Mouse (Mus musculus): Measurements from ENCODE around the gene Pxt1. TPM values are rescaled to one million over a fixed set of nuclear protein-coding genes. Genes with fewer than 3 reads are reported as not detected.

Pxt1 gene
- polyA plus RNA-seq, 1 experiment = not detected

- peaks cover 33% of the 10 kb centered on the region for H3K79me2 ChIP-seq (ENCODE audit: control insufficient read depth, insufficient read depth)
- no peaks in the 10 kb centered on the region for H3K36me3 ChIP-seq (ENCODE audit: control insufficient read depth, insufficient read depth)
These were observed 7.1 kb upstream of the Pxt1 start for GRCm38 (mm10) chr17:28950751-28951150.

GRCm38 (mm10) chr17:28948661-28949060 lies 5.0 kb upstream of the Pxt1 start:
- Histone ChIP-seq H3K4me2 (ENCODE audit: low read depth) (no peak overlapping the region), H3K79me2 (ENCODE audit: control insufficient read depth, insufficient read depth) (peaks cover 12% of the 10 kb centered on the region), H3ac (ENCODE audit: control insufficient read depth, insufficient read length) (no peak overlapping the region), H3K4me3 (no peak overlapping the region), H3K36me3 (ENCODE audit: control insufficient read depth, insufficient read depth) (no peaks in the 10 kb centered on the region), H3K27me3 (ENCODE audit: control insufficient read depth, insufficient read depth, insufficient read length) (no peaks in the 10 kb centered on the region)
- TF ChIP-seq POLR2AphosphoS2 (IDR thresholded peaks at IDR 0.05; ENCODE audit: insufficient read length, low read depth) (no peak), TCF3 (IDR thresholded peaks at IDR 0.05; ENCODE audit: insufficient read length, low read depth) (no peak), CEBPB (IDR thresholded peaks at IDR 0.05; ENCODE audit: insufficient read depth, poor library complexity, severe bottlenecking) (no peak), E2F4 (IDR thresholded peaks at IDR 0.05; ENCODE audit: insufficient read depth) (no peak), USF1 (IDR thresholded peaks at IDR 0.05; ENCODE audit: low read depth) (no peak), MYOG (IDR thresholded peaks at IDR 0.05; ENCODE audit: control insufficient read depth in 1 of 3, insufficient read depth in 1 of 3, insufficient read length in 2 of 3, low read depth in 2 of 3) (no peak), MAX (IDR thresholded peaks at IDR 0.05; ENCODE audit: low read depth) (no peak), TCF12 (IDR thresholded peaks at IDR 0.05; ENCODE audit: insufficient read depth, poor library complexity, severe bottlenecking) (no peak), POLR2A (IDR thresholded peaks at IDR 0.05; ENCODE audit: insufficient read length, low read depth) (no peak), SRF (IDR thresholded peaks at IDR 0.05; ENCODE audit: control insufficient read depth, insufficient read length, low read depth) (no peak)

More at GRCm38 (mm10) chr17:28950751-28951150, 7.1 kb upstream of the Pxt1 start:
- Histone ChIP-seq H3K27me3 (ENCODE audit: control insufficient read depth, insufficient read depth, insufficient read length) (no peaks in the 10 kb centered on the region), H3K4me3 (no peak overlapping the region), H3ac (ENCODE audit: control insufficient read depth, insufficient read length) (no peak overlapping the region), H3K4me2 (ENCODE audit: low read depth) (no peak overlapping the region)
- no peak for TF ChIP-seq MAX (IDR thresholded peaks at IDR 0.05; ENCODE audit: low read depth)
- no peak for TF ChIP-seq TCF3 (IDR thresholded peaks at IDR 0.05; ENCODE audit: insufficient read length, low read depth)
- TF ChIP-seq REST (IDR thresholded peaks at IDR 0.05; ENCODE audit: insufficient read depth, insufficient read length) = no peak
- TF ChIP-seq POLR2AphosphoS2 (IDR thresholded peaks at IDR 0.05; ENCODE audit: insufficient read length, low read depth) = no peak
- TF ChIP-seq POLR2A (IDR thresholded peaks at IDR 0.05; ENCODE audit: insufficient read length, low read depth) = no peak
- no peak for TF ChIP-seq E2F4 (IDR thresholded peaks at IDR 0.05; ENCODE audit: insufficient read depth)
- TF ChIP-seq SRF (IDR thresholded peaks at IDR 0.05; ENCODE audit: control insufficient read depth, insufficient read length, low read depth) = no peak
- TF ChIP-seq TCF12 (IDR thresholded peaks at IDR 0.05; ENCODE audit: insufficient read depth, poor library complexity, severe bottlenecking) = no peak

- no peaks in the 10 kb centered on the region for H3K36me3 ChIP-seq (ENCODE audit: control insufficient read depth, insufficient read depth)
- no peak overlapping the region for H3K4me2 ChIP-seq (ENCODE audit: low read depth)
- H3K27me3 ChIP-seq (ENCODE audit: control insufficient read depth, insufficient read depth, insufficient read length) = no peaks in the 10 kb centered on the region
- TF ChIP-seq MYOG (IDR thresholded peaks at IDR 0.05; ENCODE audit: control insufficient read depth in 1 of 3, insufficient read depth in 1 of 3, insufficient read length in 2 of 3, low read depth in 2 of 3) = no peak
- TF ChIP-seq POLR2AphosphoS2 (IDR thresholded peaks at IDR 0.05; ENCODE audit: insufficient read length, low read depth) = no peak
- TF ChIP-seq MYOD1 (IDR thresholded peaks at IDR 0.05; ENCODE audit: control insufficient read depth in 1 of 3, insufficient read length in 2 of 3, low read depth in 2 of 3) = no peak
- no peak for TF ChIP-seq MAX (IDR thresholded peaks at IDR 0.05; ENCODE audit: low read depth)
- no peak for TF ChIP-seq TCF12 (IDR thresholded peaks at IDR 0.05; ENCODE audit: insufficient read depth, poor library complexity, severe bottlenecking)
- TF ChIP-seq REST (IDR thresholded peaks at IDR 0.05; ENCODE audit: insufficient read depth, insufficient read length) = no peak
- TF ChIP-seq POLR2A (IDR thresholded peaks at IDR 0.05; ENCODE audit: insufficient read length, low read depth) = no peak
- no peak for TF ChIP-seq USF1 (IDR thresholded peaks at IDR 0.05; ENCODE audit: low read depth)
- TF ChIP-seq SRF (IDR thresholded peaks at IDR 0.05; ENCODE audit: control insufficient read depth, insufficient read length, low read depth) = no peak
- no peak for TF ChIP-seq E2F4 (IDR thresholded peaks at IDR 0.05; ENCODE audit: insufficient read depth)
- no peak for TF ChIP-seq TCF3 (IDR thresholded peaks at IDR 0.05; ENCODE audit: insufficient read length, low read depth)
- TF ChIP-seq CEBPB (IDR thresholded peaks at IDR 0.05; ENCODE audit: insufficient read depth, poor library complexity, severe bottlenecking) = no peak
- no peak overlapping the region for H3ac ChIP-seq (ENCODE audit: control insufficient read depth, insufficient read length)
- H3K79me2 ChIP-seq (ENCODE audit: control insufficient read depth, insufficient read depth) = no peaks in the 10 kb centered on the region
- H3K4me3 ChIP-seq = no peak overlapping the region
These were observed 3.6 kb upstream of the Pxt1 start for GRCm38 (mm10) chr17:28947011-28947939.

- H3K4me3 ChIP-seq = no peak overlapping the region
- no peak overlapping the region for H3ac ChIP-seq (ENCODE audit: control insufficient read depth, insufficient read length)
- no peaks in the 10 kb centered on the region for H3K79me2 ChIP-seq (ENCODE audit: control insufficient read depth, insufficient read depth)
- no peaks in the 10 kb centered on the region for H3K27me3 ChIP-seq (ENCODE audit: control insufficient read depth, insufficient read depth, insufficient read length)
- H3K36me3 ChIP-seq (ENCODE audit: control insufficient read depth, insufficient read depth) = no peaks in the 10 kb centered on the region
- no peak overlapping the region for H3K4me2 ChIP-seq (ENCODE audit: low read depth)
- TF ChIP-seq CEBPB (IDR thresholded peaks at IDR 0.05; ENCODE audit: insufficient read depth, poor library complexity, severe bottlenecking) (no peak), MYOG (IDR thresholded peaks at IDR 0.05; ENCODE audit: control insufficient read depth in 1 of 3, insufficient read depth in 1 of 3, insufficient read length in 2 of 3, low read depth in 2 of 3) (no peak), TCF12 (IDR thresholded peaks at IDR 0.05; ENCODE audit: insufficient read depth, poor library complexity, severe bottlenecking) (no peak), POLR2A (IDR thresholded peaks at IDR 0.05; ENCODE audit: insufficient read length, low read depth) (no peak), POLR2AphosphoS2 (IDR thresholded peaks at IDR 0.05; ENCODE audit: insufficient read length, low read depth) (no peak), MYOD1 (IDR thresholded peaks at IDR 0.05; ENCODE audit: control insufficient read depth in 1 of 3, insufficient read length in 2 of 3, low read depth in 2 of 3) (no peak), SRF (IDR thresholded peaks at IDR 0.05; ENCODE audit: control insufficient read depth, insufficient read length, low read depth) (no peak), REST (IDR thresholded peaks at IDR 0.05; ENCODE audit: insufficient read depth, insufficient read length) (no peak), TCF3 (IDR thresholded peaks at IDR 0.05; ENCODE audit: insufficient read length, low read depth) (no peak), E2F4 (IDR thresholded peaks at IDR 0.05; ENCODE audit: insufficient read depth) (no peak), MAX (IDR thresholded peaks at IDR 0.05; ENCODE audit: low read depth) (no peak), USF1 (IDR thresholded peaks at IDR 0.05; ENCODE audit: low read depth) (no peak)
These were observed 841 bp upstream of the Pxt1 start for GRCm38 (mm10) chr17:28944481-28944880.

Data from myocyte (in vitro differentiated cells).